Mouse (Mus musculus): ENCODE measurements at regions not wholly inside any gene's neighbourhood (a gene's known extent, or its start where the extent isn't known, plus 50 kb on each side); places are given as distances from the start of the nearest gene placed in this dataset.

- no peak for DNase-seq (ENCODE audit: low read depth)
These were observed 1284.6 kb upstream of the Cited2 start for GRCm38 (mm10) chr10:16438414-16438813.

GRCm38 (mm10) chr10:16440932-16441640 lies 1281.9 kb upstream of the Cited2 start:
- no peak for DNase-seq (ENCODE audit: low read depth)

GRCm38 (mm10) chr10:16441661-16442072 lies 1281.4 kb upstream of the Cited2 start:
- no peak for DNase-seq (ENCODE audit: low read depth)

GRCm38 (mm10) chr10:16443901-16444300 lies 1279.1 kb upstream of the Cited2 start:
- no peak for DNase-seq (ENCODE audit: low read depth)

- no peak for DNase-seq (ENCODE audit: low read depth)
These were observed 1255.1 kb upstream of the Cited2 start for GRCm38 (mm10) chr10:16467935-16468334.

GRCm38 (mm10) chr10:16469711-16470110 lies 1253.3 kb upstream of the Cited2 start:
- DNase-seq (ENCODE audit: low read depth), result no peak

GRCm38 (mm10) chr10:16473952-16474521 lies 1249.0 kb upstream of the Cited2 start:
- no peak for DNase-seq (ENCODE audit: low read depth)

- DNase-seq (ENCODE audit: low read depth), result no peak
These were observed 1224.4 kb upstream of the Cited2 start for GRCm38 (mm10) chr10:16498580-16498979.

GRCm38 (mm10) chr10:16507681-16508080 lies 1215.3 kb upstream of the Cited2 start:
- DNase-seq (ENCODE audit: low read depth), result no peak

- DNase-seq (ENCODE audit: low read depth), result no peak
These were observed 1214.9 kb upstream of the Cited2 start for GRCm38 (mm10) chr10:16508161-16508560.

GRCm38 (mm10) chr10:16514656-16515055 lies 1208.4 kb upstream of the Cited2 start:
- no peak for DNase-seq (ENCODE audit: low read depth)

- DNase-seq (ENCODE audit: low read depth), result no peak
These were observed 1201.1 kb upstream of the Cited2 start for GRCm38 (mm10) chr10:16521895-16522294.

GRCm38 (mm10) chr10:16524101-16524500 lies 1198.9 kb upstream of the Cited2 start:
- no peak for DNase-seq (ENCODE audit: low read depth)

- no peak for DNase-seq (ENCODE audit: low read depth)
These were observed 1195.3 kb upstream of the Cited2 start for GRCm38 (mm10) chr10:16527693-16528092.

GRCm38 (mm10) chr10:16537660-16538059 lies 1185.4 kb upstream of the Cited2 start:
- DNase-seq (ENCODE audit: low read depth), result no peak

GRCm38 (mm10) chr10:16538379-16538778 lies 1184.6 kb upstream of the Cited2 start:
- DNase-seq (ENCODE audit: low read depth), result no peak

- no peak for DNase-seq (ENCODE audit: low read depth)
These were observed 1177.6 kb upstream of the Cited2 start for GRCm38 (mm10) chr10:16545445-16545844.

- DNase-seq (ENCODE audit: low read depth), result no peak
These were observed 1170.0 kb upstream of the Cited2 start for GRCm38 (mm10) chr10:16552861-16553635.

GRCm38 (mm10) chr10:16574568-16574967 lies 1148.5 kb upstream of the Cited2 start:
- no peak for DNase-seq (ENCODE audit: low read depth)

GRCm38 (mm10) chr10:16578554-16579078 lies 1144.4 kb upstream of the Cited2 start:
- no peak for DNase-seq (ENCODE audit: low read depth)

- no peak for DNase-seq (ENCODE audit: low read depth)
These were observed 1142.8 kb upstream of the Cited2 start for GRCm38 (mm10) chr10:16580200-16580599.

GRCm38 (mm10) chr10:16588833-16589232 lies 1134.2 kb upstream of the Cited2 start:
- no peak for DNase-seq (ENCODE audit: low read depth)

GRCm38 (mm10) chr10:16589399-16589798 lies 1133.6 kb upstream of the Cited2 start:
- no peak for DNase-seq (ENCODE audit: low read depth)
